Mouse (Mus musculus) cortical plate, adult 2 months (tissue): Measurements from ENCODE around the gene Slc24a1.

ENCODE experiments used
- CTCF ChIP-seq: fragments of 200-500 bp; IDR thresholded peaks from 2 replicates; pipeline ENCODE4 v1.5.1; 2011; ENCODE audit warnings: mild to moderate bottlenecking, control low read depth, low read length; ENCODE audit not compliant: insufficient read depth; ENCODE audit errors: extremely low read depth
- POLR2A ChIP-seq: fragments of 200-500 bp; IDR thresholded peaks from 2 replicates; pipeline ENCODE4 v1.6.1; 2011; ENCODE audit warnings: mild to moderate bottlenecking, low read length, control low read depth; ENCODE audit not compliant: insufficient read depth; ENCODE audit errors: extremely low read depth

- TF ChIP-seq CTCF (no peak), POLR2A (no peak)
These were observed 9.8 kb downstream of the Slc24a1 start for GRCm38 (mm10) chr9:64941650-64942049.
